Mouse (Mus musculus): ENCODE results near the gene Yeats4. TPM values are rescaled to one million over a fixed set of nuclear protein-coding genes. Genes with fewer than 3 reads are reported as not detected.

The Yeats4 gene
- polyA plus RNA-seq, 1 experiment from 2014 or later: 64.3 TPM

Other genes starting within 250 kb of the Yeats4 start
- 0.05 and 0.10 TPM in 2 replicates for gene Best3, start 238.2 kb downstream of the Yeats4 start, polyA plus RNA-seq (2015; fragmentation: Nextera tagmentation; extraction: Ambion mirVana)
- not detected in 2 replicates for gene Lrrc10, start 179.2 kb downstream of the Yeats4 start, polyA plus RNA-seq (2015; fragmentation: Nextera tagmentation; extraction: Ambion mirVana)
- gene Cct2, start 160.7 kb downstream of the Yeats4 start, polyA plus RNA-seq (2015; fragmentation: Nextera tagmentation; extraction: Ambion mirVana): 227 and 229 TPM in 2 replicates
- 18.4 and 18.8 TPM in 2 replicates for gene Frs2, start 76.0 kb downstream of the Yeats4 start, polyA plus RNA-seq (2015; fragmentation: Nextera tagmentation; extraction: Ambion mirVana)
- not detected in 2 replicates for gene 9530003J23Rik, start 14.2 kb upstream of the Yeats4 start, polyA plus RNA-seq (2015; fragmentation: Nextera tagmentation; extraction: Ambion mirVana)
- gene Lyz2, start 57.8 kb upstream of the Yeats4 start, polyA plus RNA-seq (2015; fragmentation: Nextera tagmentation; extraction: Ambion mirVana): 290 and 332 TPM in 2 replicates
- gene Lyz1, start 68.4 kb upstream of the Yeats4 start, polyA plus RNA-seq (2015; fragmentation: Nextera tagmentation; extraction: Ambion mirVana): 1.9 and 2.7 TPM in 2 replicates
- 117 and 129 TPM in 2 replicates for gene Cpsf6, start 155.5 kb upstream of the Yeats4 start, polyA plus RNA-seq (2015; fragmentation: Nextera tagmentation; extraction: Ambion mirVana)

All from stomach, embryonic 15.5 days (tissue).